Mouse (Mus musculus) mature B cell (primary cell): ENCODE data around the gene Pelp1.

ENCODE experiments used
- in situ Hi-C: fragments of 300-500 bp; cut with MboI; formaldehyde crosslinking; loops from 2 replicates; pipeline ENCODE4 v1.14.3; 2019

Gene Pelp1

GRCm38 (mm10) chr11:70409594-70410296 is at the start of gene Pelp1:
TSS of gene Pelp1 (minus strand) at chr11:70410031.
- in situ Hi-C loops = loop anchor here (25.0 kb wide), 1 partner anchor 353 kb away; the partner anchor contains the start of gene Zfp3

GRCm38 (mm10) chr11:70458688-70459600 is 49.1 kb upstream of the Pelp1 start, which contains the start of gene Zmynd15:
TSS of gene Zmynd15 (plus strand) at chr11:70459433.
- in situ Hi-C loops = no loop called here

- in situ Hi-C loops = no loop called here
These were observed 43.6 kb upstream of the Pelp1 start for GRCm38 (mm10) chr11:70453261-70454044.

- in situ Hi-C loops = no loop called here
These were observed 42.1 kb upstream of the Pelp1 start, which contains the start of gene Med11 for GRCm38 (mm10) chr11:70451797-70452498. TSS of gene Med11 (plus strand) at chr11:70451919.

- in situ Hi-C loops = no loop called here
These were observed 41.1 kb upstream of the Pelp1 start for GRCm38 (mm10) chr11:70450926-70451325.

GRCm38 (mm10) chr11:70447373-70447772 is 37.5 kb upstream of the Pelp1 start:
- in situ Hi-C loops = no loop called here

GRCm38 (mm10) chr11:70446756-70447155 is 36.9 kb upstream of the Pelp1 start:
- in situ Hi-C loops = no loop called here

- in situ Hi-C loops = no loop called here
These were observed 34.8 kb upstream of the Pelp1 start for GRCm38 (mm10) chr11:70444667-70445066.

GRCm38 (mm10) chr11:70443964-70444363 is 34.1 kb upstream of the Pelp1 start:
- in situ Hi-C loops = no loop called here

GRCm38 (mm10) chr11:70441882-70442281 is 32.1 kb upstream of the Pelp1 start:
- in situ Hi-C loops = no loop called here

GRCm38 (mm10) chr11:70440637-70441036 is 30.8 kb upstream of the Pelp1 start:
- in situ Hi-C loops = no loop called here

- in situ Hi-C loops = loop anchor here (10.0 kb wide), 1 partner anchor 166 kb away; no protein-coding TSS in a partner anchor
These were observed 29.0 kb upstream of the Pelp1 start for GRCm38 (mm10) chr11:70438728-70439374.

- in situ Hi-C loops = loop anchor here (10.0 kb wide), 1 partner anchor 167 kb away; no protein-coding TSS in a partner anchor
These were observed 27.6 kb upstream of the Pelp1 start for GRCm38 (mm10) chr11:70437426-70437825.

GRCm38 (mm10) chr11:70435476-70435875 is 25.6 kb upstream of the Pelp1 start:
- in situ Hi-C loops = loop anchor here (10.0 kb wide), 1 partner anchor 169 kb away; no protein-coding TSS in a partner anchor

- in situ Hi-C loops = loop anchor here (5.0 to 10.0 kb wide), 2 partner anchors 68 to 171 kb away; no protein-coding TSS in a partner anchor
These were observed 24.1 kb upstream of the Pelp1 start for GRCm38 (mm10) chr11:70433951-70434350.

GRCm38 (mm10) chr11:70433569-70433943 is 23.7 kb upstream of the Pelp1 start:
- in situ Hi-C loops = loop anchor here (5.0 to 10.0 kb wide), 2 partner anchors 69 to 171 kb away; no protein-coding TSS in a partner anchor

GRCm38 (mm10) chr11:70432895-70433568 is 23.2 kb upstream of the Pelp1 start:
- in situ Hi-C loops = loop anchor here (5.0 to 10.0 kb wide), 2 partner anchors 69 to 172 kb away; no protein-coding TSS in a partner anchor

- in situ Hi-C loops = loop anchor here (5.0 to 10.0 kb wide), 2 partner anchors 70 to 173 kb away; no protein-coding TSS in a partner anchor
These were observed 22.4 kb upstream of the Pelp1 start, which contains the start of gene Arrb2 for GRCm38 (mm10) chr11:70432048-70432894. TSS of gene Arrb2 (plus strand) at chr11:70432635.
